14 mouse cellular contexts compared by ENCODE assay signal in genomic region chr2:166977490-166977889, GRCm38 (mm10). TPM values are rescaled to one million over a fixed set of nuclear protein-coding genes. Genes with fewer than 3 reads are reported as not detected.
DNase-seq lines count a peak whose midpoint lies in the region; ATAC-seq and TF ChIP-seq lines count a peak whose summit lies in the region.
"Had no signal": no experiment of that assay in that cellular context is flagged by ENCODE, and none has a peak within 500 bp of the region (broad histone marks: within the 10 kb centered on the region; RNA-seq: fewer than 3 reads in every experiment).

No protein-coding gene starts in this region.

- H3K4me1 ChIP-seq in heart, embryonic 16.5 days (ENCODE audit: control insufficient read depth, insufficient read depth, low read length): peaks cover 30% of the 10 kb centered on the region
- H3K4me1 ChIP-seq in bone marrow, adult 2 months (ENCODE audit: control insufficient read depth, insufficient read depth, low read length): peaks cover 3% of the 10 kb centered on the region; the same call in 1 of the 2 replicates
- H3K4me1 ChIP-seq in brown adipose tissue, adult 24 weeks (ENCODE audit: control insufficient read depth, insufficient read depth, insufficient read length, low read length): peaks cover 27% of the 10 kb centered on the region
- peaks cover 63% of the 10 kb centered on the region for H3K4me1 ChIP-seq in liver, embryonic 13.5 days (replicated peaks)

- no peak for TF ChIP-seq CTCF in bone marrow, adult 2 months (IDR thresholded peaks at IDR 0.05; ENCODE audit: control insufficient read depth, insufficient read depth, low read length)

- H3K4me3 ChIP-seq in heart, embryonic 16.5 days (ENCODE audit: low read length): no peak overlapping the region
- H3K4me3 ChIP-seq in bone marrow, adult 2 months (replicated peaks; ENCODE audit: control insufficient read depth, low read depth, low read length): no peak overlapping the region
- H3K4me3 ChIP-seq in brown adipose tissue, adult 24 weeks (ENCODE audit: insufficient read depth, low read depth, low read length): no peak overlapping the region
- H3K4me3 ChIP-seq in liver, embryonic 13.5 days (replicated peaks): no peak overlapping the region
- H3K4me3 ChIP-seq: midbrain, embryonic 12.5 days; stomach, embryonic 15.5 days had no signal

- DNase-seq in heart, adult 8-10 months (ENCODE audit: low spot score): no peak
- no peak for DNase-seq in liver, embryonic 13.5 days
- DNase-seq in embryo, embryonic 11 days: no peak
- no peak for DNase-seq in embryo, embryonic 9.5 days (ENCODE audit: extremely low spot score)
- DNase-seq: adrenal gland, postnatal 25 days; cerebellum, adult 11 months; kidney, adult 8-10 months; thymus, postnatal 14 days had no signal

- H3K27ac ChIP-seq in heart, embryonic 16.5 days (ENCODE audit: low read length): peak overlapping the region; percentile 62; the same call in 1 of the 2 replicates
- H3K27ac ChIP-seq in bone marrow, adult 2 months (ENCODE audit: control insufficient read depth, insufficient read depth, low read depth, low read length, poor library complexity): peak overlapping the region; percentile 9; the same call in 1 of the 2 replicates
- 0 out of 2 replicates have a peak overlapping the region, but pooled peaks have one; percentile 0 for H3K27ac ChIP-seq in brown adipose tissue, adult 24 weeks (replicated peaks; ENCODE audit: low read depth, low read length)
- H3K27ac ChIP-seq in liver, embryonic 13.5 days: peak overlapping the region; percentile 45
- H3K27ac ChIP-seq: midbrain, embryonic 12.5 days; stomach, embryonic 15.5 days had no signal

- H3K36me3 ChIP-seq in heart, embryonic 16.5 days (ENCODE audit: control insufficient read depth, insufficient read depth): peaks cover 2% of the 10 kb centered on the region; the same call in 1 of the 2 replicates
- 0 out of 2 replicates have a peak, but pooled peaks cover 1% of the 10 kb centered on the region for H3K36me3 ChIP-seq in liver, embryonic 13.5 days
- H3K36me3 ChIP-seq: midbrain, embryonic 12.5 days; stomach, embryonic 15.5 days had no signal

- H3K27me3 ChIP-seq in heart, embryonic 16.5 days (ENCODE audit: control insufficient read depth, insufficient read depth, low read length): no peaks in the 10 kb centered on the region
- no peaks in the 10 kb centered on the region for H3K27me3 ChIP-seq in liver, embryonic 13.5 days
- H3K27me3 ChIP-seq: midbrain, embryonic 12.5 days; stomach, embryonic 15.5 days had no signal

- TF ChIP-seq POLR2A in bone marrow, adult 2 months (IDR thresholded peaks at IDR 0.05; ENCODE audit: borderline replicate concordance, control insufficient read depth, low read depth, low read length): no peak

- 56% methylated on average over 3 of the region's 3 CpGs for WGBS in heart, embryonic 16.5 days
- 9% methylated on average over 3 of the region's 3 CpGs for WGBS in bone marrow, adult 2 months
- 17% methylated on average over 3 of the region's 3 CpGs for WGBS in liver, embryonic 13.5 days (ENCODE audit: insufficient replicate concordance)

- H3K9ac ChIP-seq in heart, embryonic 16.5 days (ENCODE audit: low read length): no peak overlapping the region
- H3K9ac ChIP-seq in liver, embryonic 13.5 days: no peak overlapping the region
- H3K9ac ChIP-seq: midbrain, embryonic 12.5 days; stomach, embryonic 15.5 days had no signal

- no peak overlapping the region for H3K4me2 ChIP-seq in heart, embryonic 16.5 days (ENCODE audit: low read depth, low read length)
- no peak overlapping the region for H3K4me2 ChIP-seq in liver, embryonic 13.5 days
- H3K4me2 ChIP-seq: midbrain, embryonic 12.5 days; stomach, embryonic 15.5 days had no signal

- H3K9me3 ChIP-seq in heart, embryonic 16.5 days (replicated peaks; ENCODE audit: control insufficient read depth, low read length): no peaks in the 10 kb centered on the region
- H3K9me3 ChIP-seq in liver, embryonic 13.5 days (replicated peaks): no peaks in the 10 kb centered on the region
- H3K9me3 ChIP-seq: midbrain, embryonic 12.5 days; stomach, embryonic 15.5 days had no signal

- no peak for ATAC-seq in heart, embryonic 16.5 days (replicated peaks; ENCODE audit: extremely low read depth, insufficient read depth, low FRiP score)
- ATAC-seq in liver, embryonic 13.5 days (ENCODE audit: low read depth): peak; percentile 57; the same call in 1 of the 2 replicates
- ATAC-seq: hindbrain, embryonic 16.5 days had no signal

RNA-seq across cellular contexts. Expression of gene Stau1, which starts 18.6 kb away (rescaled TPM):
- 56.8 and 57.1 TPM in 2 replicates for polyA plus RNA-seq in heart, embryonic 16.5 days (2015; fragmentation: Nextera tagmentation; extraction: Ambion mirVana)
- total RNA-seq in heart, adult 8-10 months (2022): 10 to 100 TPM; 40.7 to 48.5 (median 44.1) TPM
- polyA plus RNA-seq in bone marrow, adult 2 months (2011; ENCODE audit: insufficient read depth, insufficient read length, low replicate concordance, missing spikeins): 20.6 and 36.0 TPM in 2 replicates
- polyA plus RNA-seq in brown adipose tissue, adult 24 weeks (2012; ENCODE audit: insufficient read depth, insufficient read length, missing spikeins): 34.7 and 35.9 TPM in 2 replicates
- polyA plus RNA-seq in liver, embryonic 13.5 days (2015; fragmentation: Nextera tagmentation; extraction: Ambion mirVana): 24.2 and 33.2 TPM in 2 replicates

RNA-seq across cellular contexts. Expression of gene Ddx27, which starts 37.5 kb away (rescaled TPM):
- polyA plus RNA-seq in heart, embryonic 16.5 days (2015; fragmentation: Nextera tagmentation; extraction: Ambion mirVana): 30.2 and 33.0 TPM in 2 replicates
- 10 to 100 TPM in 3 of 4 experiments, 1 to 10 TPM in 1; 9.0 to 12.3 (median 10.7) TPM for total RNA-seq in heart, adult 8-10 months (2022)
- 42.2 and 54.4 TPM in 2 replicates for polyA plus RNA-seq in bone marrow, adult 2 months (2011; ENCODE audit: insufficient read depth, insufficient read length, low replicate concordance, missing spikeins)
- 16.1 and 20.4 TPM in 2 replicates for polyA plus RNA-seq in brown adipose tissue, adult 24 weeks (2012; ENCODE audit: insufficient read depth, insufficient read length, missing spikeins)
- polyA plus RNA-seq in liver, embryonic 13.5 days (2015; fragmentation: Nextera tagmentation; extraction: Ambion mirVana): 53.6 and 59.5 TPM in 2 replicates

Comparison
In these comparisons a context has a peak if more than half of its experiments do, and no peak if none do; other contexts are left out.
1. H3K27ac ChIP-seq: peak in every context shown above with its lines; median percentile 62 in heart, embryonic 16.5 days; 45 in liver, embryonic 13.5 days; 9 in bone marrow, adult 2 months; 0 in brown adipose tissue, adult 24 weeks.